Mouse (Mus musculus): ENCODE measurements at regions not wholly inside any gene's neighbourhood (a gene's known extent, or its start where the extent isn't known, plus 50 kb on each side); places are given as distances from the start of the nearest gene placed in this dataset.

DNA sequence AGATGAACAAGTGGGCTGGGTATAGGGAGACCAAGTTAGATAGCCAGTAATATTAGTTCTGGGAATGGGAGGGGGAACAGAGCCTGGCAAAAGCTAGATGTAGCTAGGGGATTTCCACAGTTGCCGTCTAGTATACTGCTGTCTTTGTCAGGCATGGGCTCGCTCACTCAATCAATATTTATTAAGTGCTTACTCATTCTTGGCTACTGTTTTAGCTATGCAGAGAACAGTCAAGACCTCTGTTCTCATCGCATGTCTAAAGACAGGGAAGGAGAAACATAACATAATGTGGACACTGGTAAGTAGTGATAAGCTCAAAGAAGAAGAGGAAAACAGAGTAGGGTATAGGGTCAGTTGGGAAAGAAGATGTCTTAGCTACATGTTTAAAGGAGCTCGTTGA is 173.4 kb downstream of the Gm5426 start:
- DNase-seq (ENCODE audit: low spot score in 2 of 2): no peak

DNA sequence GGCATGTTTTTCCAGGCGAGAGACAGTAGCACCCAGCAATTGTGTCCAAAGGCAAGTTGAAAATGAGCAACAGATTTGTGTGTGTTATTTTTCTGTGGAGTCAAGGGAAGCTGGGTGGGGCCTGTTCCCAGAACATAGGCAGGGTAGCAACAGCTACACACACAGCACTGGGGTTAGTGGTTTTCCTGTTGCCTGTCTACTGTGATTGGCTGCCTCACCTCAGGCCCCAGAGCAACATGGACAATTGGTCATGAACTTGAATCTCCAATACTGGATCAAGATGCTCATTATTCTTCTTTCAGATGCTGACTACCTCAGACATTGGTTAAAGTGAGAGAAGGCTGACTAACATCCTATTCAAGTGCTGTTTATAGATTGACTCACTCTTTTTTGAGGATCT is 188.9 kb downstream of the Gm5426 start:
- DNase-seq (ENCODE audit: low spot score in 2 of 2): no peak

DNA sequence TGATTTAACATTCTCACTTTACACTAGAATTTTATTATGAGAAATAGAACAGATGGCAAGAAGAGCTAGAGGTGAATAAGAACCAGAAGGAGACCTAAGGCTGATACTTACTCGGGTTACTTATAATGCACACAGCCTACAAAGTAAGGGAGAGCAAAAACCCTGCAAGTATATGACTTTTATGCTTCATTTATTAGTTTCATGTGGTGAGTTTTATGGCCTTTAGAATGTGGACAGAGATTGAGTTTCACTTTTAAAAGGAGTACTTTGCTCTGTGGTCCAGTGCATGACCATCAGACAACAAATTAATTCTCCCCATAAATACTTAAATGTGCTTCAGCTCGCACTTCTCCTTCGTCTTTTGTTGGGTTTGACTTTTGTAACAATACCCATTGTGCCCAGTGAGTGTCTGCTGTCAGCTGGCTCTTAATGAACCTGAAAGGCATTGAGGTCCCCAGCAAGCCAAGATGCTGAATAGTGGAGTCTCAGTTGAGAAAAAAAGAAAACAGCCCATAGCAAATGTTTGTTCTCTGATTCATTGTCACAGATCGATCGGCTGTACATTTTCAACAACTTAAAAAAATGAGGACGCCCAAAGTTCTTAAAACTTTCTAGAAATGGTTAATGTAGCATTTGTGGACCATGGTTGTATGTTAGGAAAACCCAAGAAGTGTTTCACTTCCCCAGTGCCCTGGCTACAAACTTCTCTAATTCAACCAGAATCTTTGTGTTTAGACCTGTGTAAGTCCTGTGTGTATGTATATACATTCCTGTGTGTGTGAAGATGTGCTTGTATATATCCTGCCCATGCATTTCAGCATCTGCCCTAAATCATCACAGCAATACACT is 194.5 kb downstream of the Gm5426 start:
- DNase-seq (ENCODE audit: low spot score in 2 of 2): no peak

DNA sequence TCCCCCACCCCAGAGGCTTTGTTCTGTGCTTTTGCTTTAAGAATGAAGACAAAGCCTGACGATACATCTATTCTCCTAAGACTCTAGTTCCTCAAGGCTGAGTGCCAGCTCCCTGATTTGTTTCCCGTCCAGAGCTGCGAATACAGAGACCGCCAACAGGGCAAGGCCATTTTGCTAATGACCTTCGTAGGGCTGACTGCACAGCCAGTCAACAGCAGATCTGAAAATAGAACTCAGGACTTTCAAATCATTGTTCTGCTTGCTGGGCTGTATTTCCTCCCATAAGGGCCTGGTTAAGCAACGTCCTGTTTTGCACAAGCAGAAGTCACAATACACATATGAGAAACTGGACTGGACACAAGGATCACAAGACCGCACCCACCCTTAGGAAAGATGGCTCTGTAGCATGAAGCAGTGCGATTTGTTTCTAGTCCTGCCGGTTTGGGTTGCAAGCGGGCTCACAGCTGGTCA is 196.4 kb downstream of the Gm5426 start:
- no peak for DNase-seq (ENCODE audit: low spot score in 2 of 2)

DNA sequence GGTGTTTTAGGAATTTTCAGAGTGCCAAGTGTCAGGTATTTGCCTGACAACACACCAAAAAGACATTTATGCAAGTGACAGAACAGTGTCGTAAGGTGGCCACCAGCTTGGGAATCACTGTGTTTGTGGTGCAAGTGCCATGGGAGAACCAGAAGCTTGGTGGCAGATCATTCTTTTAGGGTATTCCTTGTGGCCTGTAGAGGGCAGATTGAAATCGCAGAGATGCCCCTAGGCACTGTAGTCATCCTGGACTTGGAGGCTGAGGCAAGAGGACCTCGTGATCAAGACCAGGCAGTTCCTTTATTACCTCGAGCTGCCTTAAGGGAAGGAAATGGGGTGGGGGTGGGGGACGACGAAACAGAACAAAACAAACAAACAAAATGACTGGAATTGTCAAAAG is 196.8 kb downstream of the Gm5426 start:
- no peak for DNase-seq (ENCODE audit: low spot score in 2 of 2)

DNA sequence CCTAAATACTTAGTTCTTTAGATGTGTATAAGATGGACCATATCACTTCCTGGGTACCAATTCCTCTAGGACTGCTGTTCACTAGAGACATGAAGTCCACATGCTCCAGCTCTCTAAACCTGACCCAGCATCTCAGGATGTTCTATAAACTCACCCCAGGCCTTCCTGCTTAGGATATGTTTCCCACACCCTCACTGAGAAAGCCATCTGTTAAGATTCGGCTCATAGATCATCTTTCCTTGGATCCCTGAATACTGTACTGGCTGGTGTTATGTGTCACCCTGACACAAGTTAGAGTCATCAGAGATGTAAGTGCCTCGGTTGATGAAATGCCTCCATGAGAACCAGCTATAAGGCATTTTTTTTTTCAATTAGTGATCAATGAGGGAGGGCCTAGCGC is 199.9 kb downstream of the Gm5426 start:
- no peak for DNase-seq (ENCODE audit: low spot score in 2 of 2)

DNA sequence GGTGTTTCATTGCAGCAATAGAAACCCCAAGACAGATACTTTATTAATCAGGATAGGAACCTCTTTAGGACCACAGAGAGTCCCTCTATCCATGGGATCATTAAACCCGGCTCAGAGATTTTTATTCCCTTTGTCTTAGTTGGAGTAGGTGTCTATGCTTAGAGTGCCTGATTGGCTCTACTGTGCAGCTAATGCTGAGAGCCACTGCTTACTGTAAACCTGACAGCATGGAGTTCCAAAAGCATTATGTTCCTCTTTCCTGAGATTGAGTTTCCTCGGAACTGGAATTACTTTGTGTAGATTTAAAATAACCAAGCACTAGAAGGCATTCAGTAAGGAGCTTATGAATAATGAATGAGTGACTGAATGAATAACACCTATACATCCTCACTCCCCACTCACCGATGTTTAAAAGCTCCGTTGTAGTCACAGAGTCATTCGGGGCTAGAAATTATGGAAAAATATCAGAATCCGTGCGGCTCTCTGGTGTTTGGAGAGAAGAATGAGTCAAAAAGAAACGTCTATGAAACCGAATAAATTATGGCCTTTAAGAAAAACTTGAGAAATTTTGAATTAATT is 200.8 kb downstream of the Gm5426 start:
- no peak for DNase-seq (ENCODE audit: low spot score in 2 of 2)

DNA sequence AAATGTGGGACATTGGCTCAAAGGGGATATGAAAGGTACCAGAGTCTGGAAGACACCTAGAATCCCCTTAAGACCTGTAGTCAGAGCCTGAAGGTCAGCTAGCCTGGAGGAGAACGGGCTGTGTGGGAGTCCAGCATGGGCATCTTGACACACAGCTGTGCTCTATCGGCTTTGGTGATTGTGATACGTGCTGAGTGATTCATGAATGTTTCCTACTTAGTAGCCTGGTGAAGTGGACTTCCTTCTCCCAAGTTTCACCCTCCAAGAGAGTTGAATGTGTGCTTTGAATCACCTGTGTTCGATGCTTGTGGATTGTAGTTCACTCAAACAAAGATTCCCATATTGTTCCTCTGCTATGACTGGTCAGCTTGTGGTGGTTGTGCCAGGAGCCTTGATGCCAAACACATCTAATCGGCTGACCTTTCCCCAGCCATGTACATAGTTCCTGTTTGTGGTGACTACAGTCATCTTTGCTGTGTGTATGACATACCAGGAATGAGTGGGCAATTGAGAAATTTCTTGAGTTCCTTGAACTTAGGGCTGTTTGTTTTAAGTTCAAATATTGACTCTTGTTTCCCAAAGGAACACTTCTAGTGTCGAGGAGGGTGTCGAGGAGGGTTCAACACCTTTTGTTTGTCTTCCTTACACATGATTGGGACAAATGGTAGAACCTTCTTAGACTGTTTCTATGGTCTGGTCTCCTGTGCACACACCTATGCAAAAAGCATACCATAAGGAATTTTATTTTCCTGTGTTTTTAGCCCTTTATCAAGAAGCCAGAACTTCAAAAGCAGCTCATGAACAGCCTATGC is 201.6 kb downstream of the Gm5426 start:
- DNase-seq (ENCODE audit: low spot score in 2 of 2): no peak

DNA sequence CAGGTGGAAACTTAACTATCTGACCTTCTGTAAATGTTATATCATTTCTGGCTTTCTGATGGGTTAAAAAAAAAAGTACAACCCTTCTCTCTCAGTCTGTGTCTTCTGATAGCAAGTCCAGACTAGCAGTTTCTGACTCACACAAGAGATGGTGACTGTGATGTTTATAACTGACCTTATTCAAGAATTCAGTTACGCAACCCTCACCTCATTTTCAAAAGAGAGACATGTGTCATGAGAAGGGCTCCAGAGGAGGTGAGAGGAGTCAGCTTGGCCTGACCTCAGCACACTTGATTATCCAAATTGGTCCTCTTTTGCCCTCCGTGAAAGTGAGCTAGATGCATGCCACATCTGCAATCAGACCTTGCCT is 202.2 kb downstream of the Gm5426 start:
- no peak for DNase-seq (ENCODE audit: low spot score in 2 of 2)

DNA sequence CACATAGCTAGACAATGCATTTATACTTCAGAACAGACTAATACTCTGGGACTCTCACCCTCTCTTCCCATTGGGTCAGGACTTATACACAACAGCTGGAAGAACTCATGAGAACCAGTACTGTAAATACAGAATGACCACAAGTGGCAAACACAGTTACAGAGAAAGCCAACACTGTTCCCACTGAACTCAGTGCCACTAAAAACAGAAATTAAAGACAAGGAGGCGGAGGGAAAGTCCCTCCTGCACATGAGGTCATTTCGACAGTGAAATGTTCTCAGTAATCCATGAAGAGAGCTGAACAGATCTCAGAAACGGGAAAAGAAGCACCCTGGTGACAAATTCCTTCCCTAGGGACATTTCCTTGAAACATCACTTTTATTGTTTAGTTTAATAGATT is 206.1 kb downstream of the Gm5426 start:
- no peak for DNase-seq (ENCODE audit: low spot score in 2 of 2)

DNA sequence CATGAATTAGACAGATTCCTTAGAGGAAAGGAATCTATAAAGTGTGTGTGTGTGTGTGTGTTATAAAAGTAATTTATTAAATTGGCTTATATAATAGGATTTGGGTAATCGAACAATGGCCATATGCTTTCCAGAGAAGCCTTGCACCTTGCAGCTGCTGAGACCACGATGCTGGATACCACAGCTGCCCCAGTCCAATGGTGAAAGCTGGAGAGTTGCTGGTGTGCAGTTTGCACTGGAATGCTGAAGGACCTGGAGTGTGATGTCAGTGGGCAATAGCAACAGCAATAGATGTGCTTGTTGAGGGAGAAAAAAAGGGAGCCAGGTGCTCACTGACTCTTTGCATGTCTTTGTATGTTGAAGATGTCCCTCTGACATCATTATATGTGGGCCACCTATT is 207.3 kb downstream of the Gm5426 start:
- no peak for DNase-seq (ENCODE audit: low spot score in 2 of 2)

DNA sequence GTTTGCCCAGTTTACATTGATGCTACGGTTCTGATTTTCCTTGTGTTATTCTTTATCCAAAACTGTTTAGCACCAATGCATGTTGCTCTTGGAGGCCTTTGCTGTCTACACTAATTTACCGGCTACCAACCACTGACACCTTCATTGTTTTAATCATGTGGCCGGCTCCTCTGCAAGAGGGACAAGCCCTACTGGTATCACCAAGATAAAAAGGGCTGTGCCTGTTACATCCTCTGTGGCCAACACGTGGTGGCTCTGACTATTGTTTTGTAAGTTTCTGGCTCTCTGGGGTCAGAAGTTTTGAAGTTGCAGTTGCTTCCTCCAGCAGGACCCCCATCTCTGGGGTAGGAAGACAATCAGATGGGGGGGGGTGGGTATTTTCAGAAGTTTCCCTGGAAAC is 214.3 kb downstream of the Gm5426 start:
- no peak for DNase-seq (ENCODE audit: low spot score in 2 of 2)

DNA sequence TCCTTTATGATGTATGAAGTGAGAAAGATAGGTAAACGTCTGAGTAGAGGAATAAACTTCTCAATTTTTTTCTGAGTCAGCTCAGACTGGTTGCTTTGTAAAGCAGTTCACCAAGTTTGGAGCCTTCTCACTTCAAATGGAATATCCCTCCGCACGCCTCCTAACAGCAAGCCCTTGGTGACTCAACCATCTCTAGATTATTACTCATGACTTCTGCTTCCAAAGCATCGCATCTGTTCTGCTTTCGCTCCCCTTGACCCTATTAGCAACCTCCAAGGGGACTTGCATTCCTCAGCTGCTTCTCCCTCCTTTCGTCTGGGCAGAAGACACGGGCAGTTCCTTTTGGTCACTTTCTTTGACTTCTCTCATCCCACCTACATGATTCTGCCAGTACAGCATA is 214.9 kb downstream of the Gm5426 start:
- no peak for DNase-seq (ENCODE audit: low spot score in 2 of 2)

DNA sequence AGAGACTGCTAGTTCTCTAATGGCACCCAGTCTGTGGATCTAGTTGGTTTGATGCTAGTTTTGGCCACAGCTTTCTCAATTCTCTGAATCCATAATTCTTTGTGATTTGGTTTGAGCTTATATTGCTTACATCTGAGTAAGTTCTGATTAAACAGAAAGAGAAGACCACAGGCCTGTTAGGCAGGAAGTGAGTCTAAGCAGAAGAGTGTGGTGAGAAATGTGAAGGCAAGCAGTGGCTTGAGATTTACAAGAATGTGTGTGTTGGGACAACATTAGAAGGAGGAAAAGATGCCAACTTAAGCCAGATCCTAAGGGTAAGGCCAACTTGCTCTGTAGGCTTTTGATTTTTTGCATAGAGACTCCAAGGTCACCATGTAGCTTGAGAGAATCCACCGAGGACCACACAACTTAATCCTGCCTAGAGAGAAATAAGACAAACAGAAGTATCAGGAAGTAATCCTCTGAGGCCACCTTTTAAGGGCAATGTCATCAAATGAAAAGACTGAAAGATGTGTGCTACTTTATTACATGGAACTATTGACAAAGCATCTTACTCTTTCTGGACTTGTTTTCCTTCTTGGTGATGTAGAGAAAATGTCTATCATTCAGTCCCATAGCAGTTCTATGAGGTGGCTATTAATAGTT is 220.7 kb downstream of the Gm5426 start:
- DNase-seq (ENCODE audit: low spot score in 2 of 2): no peak

DNA sequence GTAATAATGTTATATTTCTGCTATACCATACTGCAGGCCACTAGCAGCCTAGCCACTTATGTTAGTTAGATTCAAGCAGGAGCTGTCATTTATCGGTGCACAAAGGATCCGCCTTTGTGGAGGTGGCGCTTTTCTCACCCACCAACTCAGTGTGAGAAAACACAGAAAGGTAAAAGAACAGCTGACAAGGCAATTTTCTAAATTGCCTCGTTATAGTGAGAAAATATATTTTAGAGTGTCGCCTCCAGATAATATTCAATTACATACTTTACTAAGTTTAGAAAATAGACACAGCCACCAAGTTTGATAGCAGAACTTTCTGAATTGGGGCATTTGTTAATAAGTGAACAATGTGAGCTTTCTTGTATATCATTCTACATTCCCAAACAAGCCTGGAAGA is 221.2 kb downstream of the Gm5426 start:
- no peak for DNase-seq (ENCODE audit: low spot score in 2 of 2)

DNA sequence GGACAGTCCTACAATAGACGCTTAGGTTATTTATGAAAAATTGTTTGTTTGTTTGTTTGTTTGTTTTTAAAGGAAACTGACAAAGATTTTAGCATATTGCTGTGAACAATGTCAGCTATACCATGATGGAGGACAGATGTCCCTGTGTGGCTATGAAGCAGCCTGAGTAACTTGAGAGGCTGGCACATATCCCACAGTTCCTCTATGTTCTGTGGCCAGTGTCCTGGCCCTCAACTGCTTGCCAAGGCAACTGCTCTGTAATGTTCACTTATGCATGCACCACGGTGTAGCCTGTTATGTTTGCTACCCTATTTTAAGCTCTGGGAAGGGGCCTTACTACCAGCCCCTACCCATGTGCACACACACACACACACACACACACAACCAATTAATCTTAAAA is 222.6 kb downstream of the Gm5426 start:
- DNase-seq (ENCODE audit: low spot score in 2 of 2): no peak

DNA sequence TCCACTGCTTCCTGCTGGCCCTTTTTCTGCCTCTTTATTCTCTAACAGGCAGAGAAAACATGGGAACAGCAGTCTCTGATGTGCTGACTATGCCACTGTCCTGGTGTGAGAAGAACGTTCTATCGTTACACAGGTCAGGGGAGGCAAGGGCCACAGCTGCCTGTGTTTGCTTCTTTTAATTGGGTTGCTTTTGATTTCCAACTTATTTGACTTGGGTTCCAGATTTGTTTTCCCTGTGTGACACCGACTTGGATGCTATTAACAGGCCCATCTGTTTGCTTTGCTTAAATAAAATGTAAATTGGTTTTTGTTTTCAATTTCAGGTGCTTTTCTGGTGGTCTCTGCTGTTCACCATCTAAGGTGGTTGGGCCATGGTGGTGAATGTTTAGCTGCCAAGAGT is 225.8 kb downstream of the Gm5426 start:
- no peak for DNase-seq (ENCODE audit: low spot score in 2 of 2)

DNA sequence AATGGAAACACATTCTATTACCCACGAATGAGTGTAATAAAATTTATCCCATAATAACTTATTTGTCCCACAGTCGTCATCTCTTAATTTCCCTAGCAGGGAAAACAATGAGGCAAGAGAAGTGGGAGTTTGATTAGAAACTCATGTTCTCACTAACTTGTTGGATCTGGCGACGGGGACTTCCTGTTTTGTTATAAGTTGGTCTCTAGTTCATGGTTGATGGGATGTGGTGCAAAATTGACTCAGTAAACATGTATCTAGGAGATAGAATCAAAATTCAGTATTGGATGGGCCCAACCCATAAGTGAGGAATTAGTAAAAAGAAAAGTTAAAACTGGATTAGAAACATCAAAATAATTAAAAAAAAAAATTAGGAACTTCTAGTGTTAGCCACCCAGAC is 227.5 kb downstream of the Gm5426 start:
- no peak for DNase-seq (ENCODE audit: low spot score in 2 of 2)

DNA sequence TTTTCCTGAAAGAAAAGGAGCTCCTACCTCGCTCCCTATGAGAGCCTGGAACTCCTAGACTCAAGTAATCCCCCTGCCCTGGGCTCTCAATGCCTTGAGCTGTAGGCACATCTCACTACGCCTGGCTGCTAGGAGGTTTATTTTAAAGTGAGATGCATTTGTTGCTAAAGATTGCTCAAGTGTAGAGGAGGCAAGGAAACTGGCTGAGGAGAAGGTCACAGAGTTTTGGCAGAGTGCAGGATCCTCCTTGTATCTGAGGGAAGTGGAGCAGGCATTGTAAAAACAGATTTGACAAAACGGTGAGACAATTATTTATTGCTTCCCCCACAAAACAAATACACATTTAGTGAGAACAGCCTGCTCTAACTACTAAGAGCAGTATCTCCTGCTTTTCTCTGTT is 228.7 kb downstream of the Gm5426 start:
- no peak for DNase-seq (ENCODE audit: low spot score in 2 of 2)

DNA sequence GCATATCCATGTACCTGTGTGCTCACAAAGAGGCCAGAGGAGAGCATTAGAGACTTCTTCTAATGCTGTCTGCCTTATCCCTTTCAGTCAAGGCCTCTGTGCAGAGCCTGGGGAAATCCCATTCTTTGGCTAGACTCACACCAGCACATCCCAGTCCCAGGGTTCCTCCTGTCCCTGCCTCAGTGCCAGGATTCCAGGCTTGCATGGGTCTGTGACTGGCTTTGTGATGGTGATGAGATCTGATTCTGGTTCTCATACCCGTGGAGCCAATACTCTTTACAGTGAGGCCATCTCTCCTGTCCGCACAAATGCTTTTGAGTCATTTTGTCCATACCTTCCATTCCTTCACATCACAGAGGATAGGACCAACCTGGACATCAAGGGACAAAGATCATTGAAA is 230.5 kb downstream of the Gm5426 start:
- DNase-seq (ENCODE audit: low spot score in 2 of 2): no peak

DNA sequence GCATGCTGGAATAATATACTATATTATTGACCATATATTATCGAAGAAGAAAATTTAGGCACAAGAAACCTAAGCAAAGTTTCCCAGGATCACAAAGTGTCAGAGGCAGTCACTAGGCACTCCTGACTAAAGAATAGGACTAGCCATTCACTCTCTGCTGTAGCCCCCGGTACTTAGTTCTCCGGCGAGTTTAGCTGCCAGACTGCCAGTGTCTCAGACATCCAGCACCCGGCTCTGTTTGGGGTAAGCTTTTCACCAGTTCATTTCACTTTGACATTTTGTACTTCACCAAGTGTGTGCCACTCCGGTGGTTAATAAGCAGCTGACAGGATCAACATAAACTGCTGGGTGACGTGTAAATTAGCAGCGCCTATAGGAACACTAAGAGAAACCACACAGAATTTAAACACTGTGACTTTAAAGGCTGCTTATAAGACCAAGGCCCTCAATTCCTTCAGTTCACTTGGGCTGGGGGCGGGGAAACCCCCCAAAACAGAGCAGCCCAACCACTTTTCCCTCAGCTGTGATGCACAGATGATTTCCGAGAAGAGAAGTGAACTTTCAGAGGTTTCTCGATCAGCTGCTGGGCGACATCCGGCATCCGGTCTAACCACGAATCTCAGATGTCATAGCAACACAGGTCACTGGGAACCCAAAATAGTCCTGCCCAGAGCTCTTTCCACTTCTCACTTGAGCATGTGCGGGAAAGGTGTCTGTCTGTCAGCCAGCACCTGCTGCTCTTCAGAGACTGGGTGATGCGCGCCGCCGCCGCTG is 234.3 kb downstream of the Gm5426 start:
- DNase-seq (ENCODE audit: low spot score in 2 of 2): no peak

DNA sequence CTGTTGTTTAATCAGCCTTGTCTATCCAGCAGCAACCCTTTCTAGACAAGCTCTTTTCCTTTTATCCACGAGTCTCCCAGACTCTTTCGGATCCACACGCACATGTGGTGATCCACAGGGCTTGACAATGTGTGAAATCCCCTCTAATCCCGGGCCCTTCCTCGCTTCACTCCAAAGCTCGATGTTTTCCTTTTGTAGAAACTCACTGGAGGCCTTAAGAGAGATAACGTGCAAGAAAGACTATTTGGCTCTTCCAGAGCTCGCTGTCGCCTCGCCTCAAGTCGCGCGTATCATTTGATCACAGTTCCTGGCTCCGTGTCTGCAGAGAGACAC is 234.9 kb downstream of the Gm5426 start:
- DNase-seq (ENCODE audit: low spot score in 2 of 2): no peak
